Mouse (Mus musculus) liver, embryonic 13.5 days (tissue): ENCODE data around the gene Lrrc4. TPM values are rescaled to one million over a fixed set of nuclear protein-coding genes. Genes with fewer than 3 reads are reported as not detected.

ENCODE experiments used
- ATAC-seq: fragments of 200-750 bp; cut with Nextera tagmentation; 2 replicates; pipeline ENCODE4 v1.8.0; 2017; ENCODE audit warnings: low read depth, mild to moderate bottlenecking, moderate number of reproducible peaks, moderate library complexity
- DNase-seq: peaks from one replicate; pipeline ENCODE4 v3.0.0; 2022
- H3K27ac ChIP-seq: fragments of 300-500 bp; sonication (generic); 2 replicates; pipeline ENCODE4 v1.5.1; 2015; ENCODE audit warnings: moderate library complexity, mild to moderate bottlenecking, inconsistent platforms
- H3K27me3 ChIP-seq: fragments of 300-500 bp; sonication (generic); 2 replicates; pipeline ENCODE4 v1.6.1; 2015; ENCODE audit warnings: mild to moderate bottlenecking, inconsistent platforms
- H3K36me3 ChIP-seq: fragments of 300-500 bp; sonication (generic); 2 replicates; pipeline ENCODE4 v1.6.1; 2015; ENCODE audit warnings: mild to moderate bottlenecking, inconsistent platforms
- H3K4me1 ChIP-seq: fragments of 300-500 bp; sonication (generic); replicated peaks from 2 replicates; pipeline ENCODE4 v1.6.1; 2015; ENCODE audit warnings: inconsistent platforms
- H3K4me2 ChIP-seq: fragments of 300-500 bp; sonication (generic); 2 replicates; pipeline ENCODE4 v1.6.1; 2015; ENCODE audit warnings: inconsistent platforms, mild to moderate bottlenecking, moderate library complexity
- H3K4me3 ChIP-seq: fragments of 300-500 bp; sonication (generic); replicated peaks from 2 replicates; pipeline ENCODE4 v1.5.1; 2015; ENCODE audit warnings: mild to moderate bottlenecking, inconsistent platforms
- H3K9ac ChIP-seq: fragments of 300-500 bp; sonication (generic); 2 replicates; pipeline ENCODE4 v1.6.1; 2015; ENCODE audit warnings: mild to moderate bottlenecking, inconsistent platforms
- H3K9me3 ChIP-seq: fragments of 300-500 bp; sonication (generic); replicated peaks from 2 replicates; pipeline ENCODE4 v1.6.1; 2016; ENCODE audit warnings: inconsistent platforms
- WGBS: fragments of 180-500 bp; shearing (Covaris S2); methylation state at CpG from one replicate; pipeline ENCODE4 v1.1.7; 2015; ENCODE audit not compliant: insufficient replicate concordance; 5-methylcytosine and 5-hydroxymethylcytosine counted together
- polyA plus RNA-seq: library from polyadenylated mRNA; unstranded; fragments of >200 nt; fragmentation: Nextera tagmentation; extraction: Ambion mirVana; gene quantifications from 2 replicates; pipeline ENCODE4 v1.2.1, GENCODE M21; 2015

Lrrc4 gene
- 0.06 and 0.08 TPM in 2 replicates for polyA plus RNA-seq

GRCm38 (mm10) chr6:28831011-28831853 is at the start of gene Lrrc4:
TSS of gene Lrrc4 (minus strand) at chr6:28831747.
- peak within 1 kb of the TSS; percentile 49 for H3K9ac ChIP-seq
- peaks cover 31% of the 10 kb centered on the region for H3K4me1 ChIP-seq
- H3K4me2 ChIP-seq = peak within 1 kb of the TSS; percentile 88
- H3K9me3 ChIP-seq = no peaks in the 10 kb centered on the region
- peak within 1 kb of the TSS; percentile 62 for H3K4me3 ChIP-seq
- WGBS = 52% methylated on average over 27 of the region's 27 CpGs
- no peak for ATAC-seq
- DNase-seq = no peak
- peaks cover 54% of the 10 kb centered on the region for H3K27me3 ChIP-seq
- H3K27ac ChIP-seq = no peak within 1 kb of the TSS
- peaks cover 5% of the 10 kb centered on the region; the same call in 1 of the 2 replicates for H3K36me3 ChIP-seq

- no peak overlapping the region for H3K9ac ChIP-seq
- peak overlapping the region; percentile 53; the same call in 1 of the 2 replicates for H3K27ac ChIP-seq
- H3K36me3 ChIP-seq = peaks cover 64% of the 10 kb centered on the region
- H3K9me3 ChIP-seq = no peaks in the 10 kb centered on the region
- WGBS = 42% methylated on average over 4 of the region's 4 CpGs
- H3K4me1 ChIP-seq = peaks cover 8% of the 10 kb centered on the region; the same call in 1 of the 2 replicates
- no peaks in the 10 kb centered on the region for H3K27me3 ChIP-seq
- DNase-seq = no peak
- no peak overlapping the region for H3K4me2 ChIP-seq
- H3K4me3 ChIP-seq = no peak overlapping the region
- no peak for ATAC-seq
Observed at GRCm38 (mm10) chr6:28880909-28881308, 49.4 kb upstream of the Lrrc4 start.

GRCm38 (mm10) chr6:28879315-28879714 is 47.8 kb upstream of the Lrrc4 start:
- H3K36me3 ChIP-seq = peaks cover 63% of the 10 kb centered on the region
- H3K4me3 ChIP-seq = no peak overlapping the region
- 61% methylated on average over 8 of the region's 8 CpGs for WGBS
- H3K27me3 ChIP-seq = no peaks in the 10 kb centered on the region
- H3K4me2 ChIP-seq = no peak overlapping the region
- DNase-seq = no peak
- no peak for ATAC-seq
- no peaks in the 10 kb centered on the region for H3K9me3 ChIP-seq
- H3K27ac ChIP-seq = no peak overlapping the region
- H3K9ac ChIP-seq = no peak overlapping the region
- H3K4me1 ChIP-seq = peaks cover 8% of the 10 kb centered on the region; the same call in 1 of the 2 replicates

GRCm38 (mm10) chr6:28877945-28878666 is 46.6 kb upstream of the Lrrc4 start:
- ATAC-seq (no peak), DNase-seq (no peak)
- WGBS = 45% methylated on average over 7 of the region's 7 CpGs
- Histone ChIP-seq H3K4me2 (no peak overlapping the region), H3K27ac (no peak overlapping the region), H3K36me3 (peaks cover 51% of the 10 kb centered on the region), H3K9me3 (no peaks in the 10 kb centered on the region), H3K9ac (no peak overlapping the region), H3K4me1 (peaks cover 8% of the 10 kb centered on the region; the same call in 1 of the 2 replicates), H3K27me3 (no peaks in the 10 kb centered on the region), H3K4me3 (no peak overlapping the region)

GRCm38 (mm10) chr6:28876492-28876891 is 44.9 kb upstream of the Lrrc4 start:
- no peak overlapping the region for H3K4me2 ChIP-seq
- H3K9me3 ChIP-seq = no peaks in the 10 kb centered on the region
- H3K27me3 ChIP-seq = no peaks in the 10 kb centered on the region
- DNase-seq (no peak), ATAC-seq (no peak)
- 57% methylated on average over 3 of the region's 3 CpGs for WGBS
- no peak overlapping the region for H3K4me3 ChIP-seq
- no peak overlapping the region for H3K9ac ChIP-seq
- no peak overlapping the region for H3K27ac ChIP-seq
- peaks cover 8% of the 10 kb centered on the region; the same call in 1 of the 2 replicates for H3K4me1 ChIP-seq
- peaks cover 36% of the 10 kb centered on the region for H3K36me3 ChIP-seq

- peaks cover 28% of the 10 kb centered on the region for H3K36me3 ChIP-seq
- H3K27me3 ChIP-seq = no peaks in the 10 kb centered on the region
- H3K4me3 ChIP-seq = no peak overlapping the region
- ATAC-seq (no peak), DNase-seq (no peak)
- H3K9ac ChIP-seq = no peak overlapping the region
- no peak overlapping the region for H3K27ac ChIP-seq
- H3K4me1 ChIP-seq = peaks cover 4% of the 10 kb centered on the region; the same call in 1 of the 2 replicates
- WGBS = 82% methylated on average over 1 of the region's 1 CpGs
- H3K4me2 ChIP-seq = no peak overlapping the region
- no peaks in the 10 kb centered on the region for H3K9me3 ChIP-seq
Observed at GRCm38 (mm10) chr6:28875333-28875732, 43.8 kb upstream of the Lrrc4 start.

GRCm38 (mm10) chr6:28874759-28875158 is 43.2 kb upstream of the Lrrc4 start:
- DNase-seq (no peak), ATAC-seq (no peak)
- Histone ChIP-seq H3K4me1 (no peaks in the 10 kb centered on the region), H3K27me3 (no peaks in the 10 kb centered on the region), H3K4me3 (no peak overlapping the region), H3K4me2 (no peak overlapping the region), H3K9ac (no peak overlapping the region), H3K9me3 (no peaks in the 10 kb centered on the region), H3K36me3 (peaks cover 24% of the 10 kb centered on the region), H3K27ac (no peak overlapping the region)
- WGBS = 87% methylated on average over 5 of the region's 5 CpGs

GRCm38 (mm10) chr6:28874053-28874452 is 42.5 kb upstream of the Lrrc4 start:
- Histone ChIP-seq H3K36me3 (peaks cover 24% of the 10 kb centered on the region), H3K27ac (no peak overlapping the region), H3K4me2 (no peak overlapping the region), H3K4me1 (no peaks in the 10 kb centered on the region), H3K9me3 (no peaks in the 10 kb centered on the region), H3K27me3 (no peaks in the 10 kb centered on the region), H3K4me3 (no peak overlapping the region), H3K9ac (no peak overlapping the region)
- DNase-seq (no peak), ATAC-seq (no peak)
- 83% methylated on average over 11 of the region's 11 CpGs for WGBS

- peaks cover 5% of the 10 kb centered on the region; the same call in 1 of the 2 replicates for H3K4me1 ChIP-seq
- no peak overlapping the region for H3K9ac ChIP-seq
- no peak for DNase-seq
- H3K27ac ChIP-seq = no peak overlapping the region
- H3K27me3 ChIP-seq = no peaks in the 10 kb centered on the region
- no peaks in the 10 kb centered on the region for H3K9me3 ChIP-seq
- ATAC-seq = no peak
- no peak overlapping the region for H3K4me2 ChIP-seq
- peaks cover 23% of the 10 kb centered on the region for H3K36me3 ChIP-seq
- no peak overlapping the region for H3K4me3 ChIP-seq
- WGBS = 80% methylated on average over 3 of the region's 3 CpGs
Observed at GRCm38 (mm10) chr6:28872421-28872795, 40.9 kb upstream of the Lrrc4 start.

GRCm38 (mm10) chr6:28871725-28872420 is 40.3 kb upstream of the Lrrc4 start:
- Histone ChIP-seq H3K27me3 (no peaks in the 10 kb centered on the region), H3K27ac (no peak overlapping the region), H3K4me2 (no peak overlapping the region), H3K9me3 (no peaks in the 10 kb centered on the region), H3K9ac (no peak overlapping the region), H3K4me3 (no peak overlapping the region), H3K4me1 (peaks cover 10% of the 10 kb centered on the region; the same call in 1 of the 2 replicates), H3K36me3 (peaks cover 19% of the 10 kb centered on the region)
- no peak for ATAC-seq
- WGBS = 45% methylated on average over 5 of the region's 5 CpGs
- no peak for DNase-seq
